Mouse (Mus musculus) thymus, adult 2 months (tissue): Measurements from ENCODE around the gene Aldoart2.

Source experiments
- CTCF ChIP-seq: fragments of 200-500 bp; IDR thresholded peaks from 2 replicates; pipeline ENCODE4 v1.5.1; 2012; ENCODE audit warnings: mild to moderate bottlenecking, control low read depth, low read length, moderate library complexity, borderline replicate concordance; ENCODE audit not compliant: control insufficient read depth, poor library complexity, insufficient read depth; ENCODE audit errors: extremely low read depth
- POLR2A ChIP-seq: fragments of 200-500 bp; IDR thresholded peaks from 2 replicates; pipeline ENCODE4 v1.6.1; 2012; ENCODE audit warnings: mild to moderate bottlenecking, low read length, control low read depth, moderate library complexity; ENCODE audit not compliant: control insufficient read depth, poor library complexity, insufficient read depth; ENCODE audit errors: extremely low read depth

- TF ChIP-seq CTCF (no peak), POLR2A (no peak)
Measured at GRCm38 (mm10) chr12:55571661-55572060, 6.6 kb downstream of the Aldoart2 start.
